Mouse (Mus musculus) MEL (cell line): Measurements from ENCODE around the gene Ppp2r2c. TPM values are rescaled to one million over a fixed set of nuclear protein-coding genes. Genes with fewer than 3 reads are reported as not detected.

Source experiments
- DNase-seq: peaks from one replicate; pipeline ENCODE4 v3.0.0; 2011; ENCODE audit warnings: low read depth, low spot score
- H3K27ac ChIP-seq: 2 replicates; pipeline ENCODE4 v1.5.1; 2012; ENCODE audit warnings: low read depth, mild to moderate bottlenecking, control low read depth, low read length, moderate library complexity; ENCODE audit not compliant: control insufficient read depth
- H3K27me3 ChIP-seq, 2 experiments: fragments of 150-350 bp in 1 of 2; sonication (generic) in 1 of 2; 2 replicates each; pipeline ENCODE4 v1.6.1; 2012; ENCODE audit warnings: low read length in 2 of 2, mild to moderate bottlenecking in 2 of 2, improper control_type of control experiment in 1 of 2, moderate library complexity in 1 of 2; ENCODE audit not compliant: insufficient read depth in 2 of 2, control insufficient read depth in 1 of 2
- H3K36me3 ChIP-seq, 2 experiments: 2 replicates each; pipeline ENCODE4 v1.6.1; 2012 to 2014; ENCODE audit warnings: low read length in 2 of 2, improper control_type of control experiment in 1 of 2, inconsistent platforms in 1 of 2, mild to moderate bottlenecking in 1 of 2; ENCODE audit not compliant: insufficient read depth in 2 of 2, control insufficient read depth in 1 of 2
- H3K4me1 ChIP-seq, 2 experiments: fragments of 150-350 bp in 1 of 2; sonication (generic) in 1 of 2; 2 replicates each; pipeline ENCODE4 v1.6.1; 2012; ENCODE audit warnings: low read length in 2 of 2, improper control_type of control experiment in 1 of 2, mild to moderate bottlenecking in 1 of 2; ENCODE audit not compliant: insufficient read depth in 2 of 2, control insufficient read depth in 1 of 2
- H3K4me3 ChIP-seq, 2 experiments: fragments of 150-350 bp in 1 of 2; sonication (generic) in 1 of 2; 2 replicates each; pipeline ENCODE4 v1.5.1; 2012; ENCODE audit warnings: low read depth in 2 of 2, low read length in 2 of 2, mild to moderate bottlenecking in 2 of 2, moderate library complexity in 2 of 2, control low read depth in 1 of 2, improper control_type of control experiment in 1 of 2; ENCODE audit not compliant: control insufficient read depth in 1 of 2, insufficient read depth in 1 of 2
- H3K79me2 ChIP-seq: 2 replicates; pipeline ENCODE4 v1.6.1; 2012; ENCODE audit warnings: mild to moderate bottlenecking, low read length, moderate library complexity; ENCODE audit not compliant: control insufficient read depth, poor library complexity, insufficient read depth
- H3K9ac ChIP-seq: 2 replicates; pipeline ENCODE4 v1.6.1; 2012; ENCODE audit warnings: low read depth, mild to moderate bottlenecking, control low read depth, low read length, moderate library complexity; ENCODE audit not compliant: control insufficient read depth, poor library complexity, severe bottlenecking
- H3K9me3 ChIP-seq: fragments of 150-350 bp; sonication (generic); replicated peaks from 2 replicates; pipeline ENCODE4 v1.6.1; 2012; ENCODE audit warnings: mild to moderate bottlenecking, low read length, improper control_type of control experiment, moderate library complexity; ENCODE audit not compliant: insufficient read depth
- BHLHE40 ChIP-seq: IDR thresholded peaks from 2 replicates; pipeline ENCODE4 v1.6.1; 2012; ENCODE audit warnings: low read depth, mild to moderate bottlenecking, inconsistent platforms, low read length, improper control_type of control experiment, borderline replicate concordance
- CHD1 ChIP-seq: IDR thresholded peaks from 2 replicates; pipeline ENCODE4 v1.6.1; 2012; ENCODE audit warnings: low read depth, mild to moderate bottlenecking, inconsistent platforms, low read length, improper control_type of control experiment
- CHD2 ChIP-seq: IDR thresholded peaks from 2 replicates; pipeline ENCODE4 v1.6.1; 2011; ENCODE audit warnings: low read length, improper control_type of control experiment
- E2F4 ChIP-seq: IDR thresholded peaks from 2 replicates; pipeline ENCODE4 v1.6.1; 2011; ENCODE audit warnings: low read depth, low read length, improper control_type of control experiment, borderline replicate concordance
- ELF1 ChIP-seq: IDR thresholded peaks from 2 replicates; pipeline ENCODE4 v1.6.1; 2014; ENCODE audit warnings: low read depth, mild to moderate bottlenecking, inconsistent platforms, low read length, improper control_type of control experiment, moderate library complexity
- ETS1 ChIP-seq: IDR thresholded peaks from 2 replicates; pipeline ENCODE4 v1.6.1; 2012; ENCODE audit warnings: low read depth, mild to moderate bottlenecking, inconsistent platforms, low read length, improper control_type of control experiment, moderate library complexity
- GATA1 ChIP-seq: IDR thresholded peaks from 2 replicates; pipeline ENCODE4 v1.6.1; 2011; ENCODE audit warnings: low read depth, low read length, improper control_type of control experiment
- JUND ChIP-seq: IDR thresholded peaks from 2 replicates; pipeline ENCODE4 v1.6.1; 2011; ENCODE audit warnings: low read depth, mild to moderate bottlenecking, improper control_type of control experiment, low read length
- KAT2A ChIP-seq: conservative IDR thresholded peaks from 2 replicates; pipeline ENCODE4 v1.6.1; 2012; ENCODE audit warnings: low read depth, low read length, improper control_type of control experiment, inconsistent platforms
- MAFK ChIP-seq: IDR thresholded peaks from 2 replicates; pipeline ENCODE4 v1.6.1; 2011; ENCODE audit warnings: low read depth, mild to moderate bottlenecking, low read length, improper control_type of control experiment, borderline replicate concordance
- MAX ChIP-seq: IDR thresholded peaks from 2 replicates; pipeline ENCODE4 v1.6.1; 2011; ENCODE audit warnings: low read length, improper control_type of control experiment
- MXI1 ChIP-seq: IDR thresholded peaks from 2 replicates; pipeline ENCODE4 v1.6.1; 2011; ENCODE audit warnings: mild to moderate bottlenecking, low read depth, low read length, improper control_type of control experiment
- NRF1 ChIP-seq: IDR thresholded peaks from 2 replicates; pipeline ENCODE4 v1.6.1; 2014; ENCODE audit warnings: low read depth, mild to moderate bottlenecking, inconsistent platforms, low read length, improper control_type of control experiment, moderate library complexity; ENCODE audit not compliant: poor library complexity, insufficient read depth, severe bottlenecking
- RAD21 ChIP-seq: IDR thresholded peaks from 2 replicates; pipeline ENCODE4 v1.6.1; 2011; ENCODE audit warnings: mild to moderate bottlenecking, low read depth, low read length, improper control_type of control experiment
- RCOR1 ChIP-seq: IDR thresholded peaks from 2 replicates; pipeline ENCODE4 v1.6.1; 2012; ENCODE audit warnings: low read depth, mild to moderate bottlenecking, inconsistent platforms, low read length, improper control_type of control experiment
- SIN3A ChIP-seq: IDR thresholded peaks from 2 replicates; pipeline ENCODE4 v1.6.1; 2012; ENCODE audit warnings: low read length, improper control_type of control experiment, inconsistent platforms
- SMC3 ChIP-seq: IDR thresholded peaks from 2 replicates; pipeline ENCODE4 v1.6.1; 2011; ENCODE audit warnings: low read depth, low read length, improper control_type of control experiment
- TCF12 ChIP-seq: IDR thresholded peaks from 2 replicates; pipeline ENCODE4 v1.6.1; 2014; ENCODE audit warnings: low read depth, mild to moderate bottlenecking, inconsistent platforms, low read length, improper control_type of control experiment, moderate library complexity
- USF1 ChIP-seq: IDR thresholded peaks from 2 replicates; pipeline ENCODE4 v1.6.1; 2014; ENCODE audit warnings: low read depth, mild to moderate bottlenecking, inconsistent platforms, low read length, improper control_type of control experiment, moderate library complexity
- ZMIZ1 ChIP-seq: IDR thresholded peaks from 2 replicates; pipeline ENCODE4 v1.6.1; 2012; ENCODE audit warnings: low read depth, mild to moderate bottlenecking, inconsistent platforms, low read length, improper control_type of control experiment, moderate library complexity
- polyA plus RNA-seq, 2 experiments: library from polyadenylated mRNA; stranded (reverse) in 1 of 2; unstranded in 1 of 2; fragments of >175 nt in 1 of 2; fragments of >200 nt in 1 of 2; gene quantifications; 2 replicates each; pipeline versions ENCODE4 v1.2.1 to v1.2.4; 2012; ENCODE audit warnings: low replicate concordance in 2 of 2, low read depth in 1 of 2; ENCODE audit not compliant: insufficient read length in 2 of 2, insufficient read depth in 1 of 2, missing spikeins in 1 of 2
- total RNA-seq: library from RNA; depleted of rRNA; stranded (reverse); fragments of 300-350 nt; gene quantifications from 2 replicates; pipeline ENCODE4 v1.2.3, GENCODE M21; 2012

The Ppp2r2c gene
- total and polyA plus RNA-seq, 3 experiments, result not detected

DNA sequence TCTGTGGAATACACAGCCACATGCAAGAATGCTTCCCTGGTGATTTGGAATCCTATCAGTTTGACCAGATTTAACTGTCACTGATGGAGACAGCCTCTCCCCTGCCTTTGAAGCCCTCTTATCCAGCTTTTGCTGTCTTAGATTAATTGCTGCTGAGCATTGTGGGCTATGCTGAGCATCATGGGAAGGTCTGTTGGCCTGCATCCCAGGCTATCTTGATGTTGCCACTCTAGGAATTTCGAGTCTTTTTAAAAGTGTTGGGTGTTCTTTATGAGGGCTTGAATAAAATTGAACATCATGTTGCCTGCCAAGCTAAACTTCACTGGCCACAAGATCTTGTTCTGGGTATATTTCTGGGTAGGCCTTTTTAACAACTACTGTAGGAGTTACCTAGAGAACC lies 16.8 kb downstream of the Ppp2r2c start:
- Histone ChIP-seq H3K36me3 (no peaks in the 10 kb centered on the region), H3K4me3 (no peak overlapping the region), H3K79me2 (no peaks in the 10 kb centered on the region), H3K9me3 (no peaks in the 10 kb centered on the region), H3K4me1 (no peaks in the 10 kb centered on the region), H3K9ac (no peak overlapping the region), H3K27me3 (no peaks in the 10 kb centered on the region), H3K27ac (no peak overlapping the region)
- TF ChIP-seq MXI1 (no peak), JUND (no peak), CHD2 (no peak), CHD1 (no peak), SMC3 (no peak), ETS1 (no peak), MAX (no peak), MAFK (no peak), SIN3A (no peak)
- no peak for DNase-seq

DNA sequence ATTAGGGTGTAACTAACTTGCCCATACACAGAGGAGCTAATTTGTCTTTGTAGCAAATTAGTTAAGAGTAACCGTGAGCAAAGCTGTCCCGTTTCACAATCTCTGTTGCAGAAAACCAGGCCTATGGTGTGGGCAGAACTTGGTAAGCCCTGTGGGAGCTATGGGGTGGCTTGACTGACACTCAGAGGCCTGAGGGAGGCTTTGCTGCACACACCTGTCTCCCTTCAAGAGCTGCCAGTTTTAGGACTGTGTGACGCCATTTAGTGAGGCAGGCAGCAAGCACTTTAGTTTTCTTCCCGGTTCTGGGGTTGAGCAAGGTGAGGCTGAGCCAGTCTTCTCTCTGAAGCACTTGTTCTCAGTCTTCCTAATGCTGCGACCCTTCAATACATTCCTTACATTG lies 17.3 kb downstream of the Ppp2r2c start:
- Histone ChIP-seq H3K9ac (no peak overlapping the region), H3K36me3 (no peaks in the 10 kb centered on the region), H3K9me3 (no peaks in the 10 kb centered on the region), H3K79me2 (no peaks in the 10 kb centered on the region), H3K27ac (no peak overlapping the region), H3K4me1 (no peaks in the 10 kb centered on the region), H3K27me3 (no peaks in the 10 kb centered on the region), H3K4me3 (no peak overlapping the region)
- TF ChIP-seq RCOR1 (no peak), BHLHE40 (no peak), NRF1 (no peak), ELF1 (no peak), MAFK (no peak), MXI1 (no peak), SIN3A (no peak), RAD21 (no peak)
- no peak for DNase-seq

DNA sequence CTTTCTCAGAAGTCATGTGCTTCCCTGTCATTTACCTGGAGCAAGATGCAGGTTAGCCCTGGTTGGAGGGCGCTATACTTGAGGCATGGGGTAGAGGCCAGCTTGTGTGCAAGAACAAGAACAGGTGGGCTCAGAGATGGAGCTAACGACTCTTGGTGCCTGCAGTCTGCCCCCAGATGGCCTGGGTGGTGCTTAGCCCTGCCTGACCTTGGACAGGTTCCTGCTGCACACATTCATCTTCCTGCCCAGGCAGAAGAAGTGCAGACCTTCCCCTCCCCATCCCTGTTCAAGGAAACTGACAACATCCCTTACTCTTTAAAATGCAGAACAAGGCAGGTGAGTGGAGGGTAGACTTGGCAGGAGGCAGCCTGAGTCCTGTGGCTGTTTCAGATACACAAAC lies 18.0 kb downstream of the Ppp2r2c start:
- H3K9ac ChIP-seq, result no peak overlapping the region
- no peaks in the 10 kb centered on the region for H3K79me2 ChIP-seq
- H3K4me3 ChIP-seq, result no peak overlapping the region
- TF ChIP-seq KAT2A (no peak), USF1 (no peak), TCF12 (no peak), ZMIZ1 (no peak), GATA1 (no peak), E2F4 (no peak), SMC3 (no peak)
- no peak for DNase-seq
- H3K4me1 ChIP-seq, result no peaks in the 10 kb centered on the region
- no peaks in the 10 kb centered on the region for H3K27me3 ChIP-seq
- H3K9me3 ChIP-seq, result no peaks in the 10 kb centered on the region
- H3K27ac ChIP-seq, result no peak overlapping the region
- H3K36me3 ChIP-seq, result no peaks in the 10 kb centered on the region
